Mouse (Mus musculus) liver, adult 2 months (tissue): ENCODE measurements around the gene Tmem52.

Experiments used
- CTCF ChIP-seq: fragments of 200-500 bp; IDR thresholded peaks from 2 replicates; pipeline ENCODE4 v1.5.1; 2011; ENCODE audit warnings: low read depth, low read length, control low read depth
- POLR2A ChIP-seq: fragments of 200-500 bp; IDR thresholded peaks from 2 replicates; pipeline ENCODE4 v1.6.1; 2011; ENCODE audit warnings: low read length, control low read depth; ENCODE audit not compliant: insufficient read depth; ENCODE audit errors: extremely low read depth

DNA sequence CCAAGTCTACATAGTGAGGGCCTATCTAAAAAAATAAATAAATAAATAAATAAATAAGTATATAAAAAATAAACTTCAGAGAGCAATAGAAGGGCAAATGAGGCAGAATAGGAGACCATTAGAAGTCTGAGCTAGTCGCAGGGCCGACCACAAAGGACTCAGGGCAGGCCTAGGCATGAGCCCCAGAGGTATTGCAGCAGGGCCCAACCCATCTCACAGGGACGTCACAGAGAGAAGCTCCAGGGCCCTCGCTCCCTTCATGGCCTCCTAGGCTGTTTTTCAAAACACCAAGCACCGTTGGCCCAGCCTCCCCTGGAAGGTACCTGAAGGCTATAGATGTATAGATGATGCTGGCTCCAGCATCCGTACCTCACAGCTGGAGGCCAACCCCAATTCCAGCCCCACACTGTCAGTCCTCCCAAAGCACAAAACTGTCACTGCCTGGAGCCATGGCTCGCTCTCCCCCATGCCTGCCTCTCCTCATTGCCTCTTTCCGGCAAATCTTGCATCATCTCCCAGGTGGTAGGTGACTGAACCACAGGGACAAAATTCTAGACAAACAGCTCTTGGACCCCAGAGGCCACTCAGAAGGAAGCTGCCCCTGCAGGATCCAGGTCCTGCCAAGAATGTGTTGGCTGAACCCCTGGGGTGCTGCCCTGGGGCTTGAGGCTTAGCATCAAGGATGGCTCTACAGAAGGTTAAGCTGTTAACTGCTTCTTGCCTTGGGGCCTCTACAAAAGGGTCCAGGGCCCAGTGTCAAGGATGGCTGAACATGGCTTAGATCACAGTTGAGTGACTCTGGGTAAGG, 14.0 kb downstream of the Tmem52 start:
- no peak for TF ChIP-seq POLR2A
- TF ChIP-seq CTCF: no peak
